Mouse (Mus musculus): ENCODE data around the gene Gmeb1.
A peak's percentile ranks its signal among the peaks of the same experiment; 100 is the strongest.

DNA sequence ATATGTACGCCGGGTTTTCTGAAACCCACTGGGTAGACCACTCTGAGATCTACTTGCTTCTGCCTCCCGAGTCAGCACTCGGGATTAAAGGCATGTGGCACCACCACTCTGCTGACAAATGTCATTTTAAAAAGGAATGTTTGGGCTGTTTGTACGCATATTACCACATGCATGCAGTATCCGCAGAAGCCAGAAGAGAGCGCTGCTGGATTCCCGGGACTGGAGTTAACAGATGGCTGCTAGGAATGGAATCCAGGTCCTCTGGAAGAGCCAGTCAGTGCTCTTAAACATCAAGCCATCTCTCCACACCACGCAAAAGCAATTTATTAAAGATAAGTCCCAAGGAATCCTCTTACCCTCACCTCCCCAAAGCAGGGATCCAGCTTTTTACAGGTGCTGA lies 80.7 kb downstream of the Gmeb1 start:
- no peak for TF ChIP-seq EP300 (IDR thresholded peaks at IDR 0.05; ENCODE audit: insufficient read depth, low read depth, low read length)
- TF ChIP-seq POLR2A (IDR thresholded peaks at IDR 0.05; ENCODE audit: insufficient read depth, low read length) = no peak
- peak; percentile 67 for TF ChIP-seq CTCF (IDR thresholded peaks at IDR 0.05; ENCODE audit: low read depth, low read length)

All from ES-Bruce4 (cell line).